Mouse (Mus musculus): ENCODE data around the gene Fam241a. TPM values are rescaled to one million over a fixed set of nuclear protein-coding genes. Genes with fewer than 3 reads are reported as not detected.

Fam241a gene
- polyA plus RNA-seq, 1 experiment from 2014 or later = 9.6 TPM

DNA sequence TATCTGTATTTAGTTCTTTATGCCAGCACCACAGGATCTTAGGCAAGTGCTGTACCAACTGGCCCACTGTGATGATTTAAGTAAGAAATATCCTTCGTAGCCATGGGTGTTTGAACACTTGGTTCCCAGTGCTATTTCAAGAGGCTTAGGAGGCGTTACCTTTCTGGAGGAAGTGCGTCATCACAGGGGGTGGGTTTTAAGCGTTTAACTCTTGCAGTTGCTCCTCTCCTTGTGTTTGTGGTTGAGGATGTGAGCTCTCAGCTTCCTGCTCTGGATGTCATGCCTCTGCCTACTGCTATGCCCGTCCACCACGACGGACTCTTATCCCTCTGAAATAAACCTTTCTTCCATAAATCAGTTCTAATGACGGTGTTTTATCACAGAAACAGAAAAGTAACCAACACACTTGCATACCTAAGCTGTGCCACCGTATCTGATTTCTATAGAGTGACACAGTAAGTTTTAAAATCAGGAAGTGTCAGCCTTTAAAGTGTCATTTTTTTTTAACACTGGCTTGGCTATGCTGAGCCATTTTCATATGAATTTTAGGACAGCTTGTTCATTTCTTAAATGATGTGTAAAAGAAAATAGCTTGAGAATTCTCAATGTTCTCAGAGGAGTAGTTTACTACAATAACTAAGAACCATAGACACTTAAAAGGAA is 22.0 kb upstream of the Fam241a start:
- Histone ChIP-seq H3K36me3 (ENCODE audit: control insufficient read depth, insufficient read depth, low read length) (no peaks in the 10 kb centered on the region), H3K9ac (ENCODE audit: low read length) (no peak overlapping the region), H3K4me1 (ENCODE audit: control insufficient read depth, insufficient read depth, low read length) (no peaks in the 10 kb centered on the region), H3K27ac (ENCODE audit: low read depth, low read length) (no peak overlapping the region), H3K4me2 (ENCODE audit: low read length) (no peak overlapping the region), H3K4me3 (ENCODE audit: low read depth, low read length) (no peak overlapping the region), H3K27me3 (replicated peaks; ENCODE audit: control insufficient read depth, insufficient read depth, low read length) (no peaks in the 10 kb centered on the region), H3K9me3 (replicated peaks; ENCODE audit: control insufficient read depth, low read length) (no peaks in the 10 kb centered on the region)
- no peak for ATAC-seq
- WGBS = 85% methylated on average over 9 of the region's 9 CpGs
- DNase-seq (ENCODE audit: low spot score) = no peak

DNA sequence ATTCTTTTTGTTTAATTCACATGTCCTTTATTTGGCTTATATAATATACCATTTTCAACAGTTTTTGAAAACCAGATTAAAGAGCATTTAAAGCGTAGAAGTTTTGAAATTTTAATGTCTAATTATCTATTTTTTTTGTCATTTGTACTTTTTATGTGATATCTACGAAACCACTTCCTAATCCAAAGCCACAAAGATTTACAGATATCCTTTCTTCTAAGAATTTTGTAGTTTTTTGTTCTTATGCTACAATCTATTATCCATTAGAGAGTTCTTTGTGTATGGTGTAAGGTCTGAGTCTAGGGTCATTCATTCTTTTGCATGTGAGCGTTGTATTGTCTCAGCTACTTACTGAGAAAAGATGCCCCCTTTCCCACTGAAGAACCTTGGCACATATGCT is 21.4 kb upstream of the Fam241a start:
- Histone ChIP-seq H3K27ac (ENCODE audit: low read depth, low read length) (no peak overlapping the region), H3K4me3 (ENCODE audit: low read depth, low read length) (no peak overlapping the region), H3K4me2 (ENCODE audit: low read length) (no peak overlapping the region), H3K4me1 (ENCODE audit: control insufficient read depth, insufficient read depth, low read length) (no peaks in the 10 kb centered on the region), H3K36me3 (ENCODE audit: control insufficient read depth, insufficient read depth, low read length) (no peaks in the 10 kb centered on the region), H3K9ac (ENCODE audit: low read length) (no peak overlapping the region), H3K27me3 (replicated peaks; ENCODE audit: control insufficient read depth, insufficient read depth, low read length) (no peaks in the 10 kb centered on the region), H3K9me3 (replicated peaks; ENCODE audit: control insufficient read depth, low read length) (no peaks in the 10 kb centered on the region)
- WGBS = 90% methylated on average over 3 of the region's 3 CpGs
- ATAC-seq (no peak), DNase-seq (ENCODE audit: low spot score) (no peak)

DNA sequence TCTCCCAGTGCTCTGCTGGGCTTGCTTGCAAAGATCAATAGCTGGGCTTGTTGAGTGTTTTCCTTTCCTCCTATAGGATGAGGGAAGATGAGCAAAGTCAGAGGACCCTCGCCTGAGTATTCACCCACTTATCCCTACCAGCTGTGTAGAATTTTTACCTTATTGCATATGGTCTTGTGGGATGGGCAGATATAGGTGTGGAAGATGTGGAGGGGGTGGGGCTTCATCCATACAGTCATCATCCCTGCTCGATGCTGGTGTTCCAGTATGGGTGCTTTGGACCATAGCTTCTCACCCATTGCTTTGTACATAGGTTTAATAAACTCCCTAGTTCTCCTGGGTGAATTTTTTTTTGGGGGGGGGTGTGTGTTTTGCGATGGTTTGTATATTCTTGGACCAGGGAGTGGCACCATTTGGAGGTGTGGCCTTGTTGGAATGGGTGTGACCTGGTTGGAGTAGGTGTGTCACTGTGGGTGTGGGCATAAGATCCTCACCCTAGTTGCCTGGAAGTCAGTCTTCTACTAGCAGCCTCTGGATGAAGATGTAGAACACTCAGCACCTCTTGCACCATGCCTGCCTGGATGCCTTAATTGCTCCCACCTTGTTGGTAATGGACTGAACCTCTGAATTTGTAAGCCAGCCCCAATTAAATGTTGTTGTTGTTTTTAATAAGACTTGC is 19.7 kb upstream of the Fam241a start:
- no peak overlapping the region for H3K4me3 ChIP-seq (ENCODE audit: low read depth, low read length)
- DNase-seq (ENCODE audit: low spot score) (no peak), ATAC-seq (no peak)
- H3K4me2 ChIP-seq (ENCODE audit: low read length) = no peak overlapping the region
- H3K27me3 ChIP-seq (replicated peaks; ENCODE audit: control insufficient read depth, insufficient read depth, low read length) = no peaks in the 10 kb centered on the region
- no peaks in the 10 kb centered on the region for H3K36me3 ChIP-seq (ENCODE audit: control insufficient read depth, insufficient read depth, low read length)
- H3K4me1 ChIP-seq (ENCODE audit: control insufficient read depth, insufficient read depth, low read length) = no peaks in the 10 kb centered on the region
- H3K9me3 ChIP-seq (replicated peaks; ENCODE audit: control insufficient read depth, low read length) = no peaks in the 10 kb centered on the region
- 88% methylated on average over 3 of the region's 3 CpGs for WGBS
- no peak overlapping the region for H3K27ac ChIP-seq (ENCODE audit: low read depth, low read length)
- H3K9ac ChIP-seq (ENCODE audit: low read length) = no peak overlapping the region

DNA sequence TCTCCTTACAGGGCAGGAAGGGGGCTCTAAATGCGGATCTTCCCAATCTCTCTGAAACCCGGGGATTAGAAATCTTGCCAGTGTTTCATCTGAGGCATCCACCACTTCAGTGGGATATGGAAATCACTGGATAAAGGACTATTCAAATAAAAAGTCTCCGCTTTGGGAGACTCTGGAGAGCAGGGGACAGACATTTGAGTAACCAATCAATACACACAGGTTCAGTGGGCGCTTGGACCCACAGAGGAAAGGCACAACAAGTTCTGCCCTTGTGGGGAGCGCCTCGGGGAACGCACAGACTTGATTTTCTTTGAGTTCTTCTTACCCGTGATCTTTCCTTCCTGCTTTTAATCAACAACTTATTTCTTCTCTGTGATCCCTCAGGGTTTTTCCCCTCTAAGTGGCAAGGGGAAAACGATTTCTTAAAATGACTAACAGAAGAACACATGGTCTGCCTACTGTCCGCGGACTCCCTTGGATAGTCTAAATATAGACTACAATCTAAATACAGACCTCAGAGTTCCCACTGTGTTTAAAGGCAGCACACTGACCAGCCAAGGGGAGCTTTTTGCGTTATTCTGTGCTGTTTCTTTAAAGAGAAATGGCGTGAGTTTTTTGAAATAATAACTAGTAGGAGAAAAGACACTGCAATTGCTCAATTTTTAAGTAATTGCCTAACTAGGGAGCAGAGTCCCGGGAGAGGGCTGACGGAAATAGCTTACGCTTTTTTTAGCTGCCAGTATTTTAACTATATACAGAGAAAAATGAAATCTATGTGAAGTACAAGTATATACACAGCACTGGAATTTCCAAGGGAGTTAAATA is 18.0 kb upstream of the Fam241a start:
- peak; percentile 8 for DNase-seq (ENCODE audit: low spot score)
- H3K9ac ChIP-seq (ENCODE audit: low read length) = no peak overlapping the region
- no peak overlapping the region for H3K4me3 ChIP-seq (ENCODE audit: low read depth, low read length)
- H3K27me3 ChIP-seq (replicated peaks; ENCODE audit: control insufficient read depth, insufficient read depth, low read length) = no peaks in the 10 kb centered on the region
- H3K27ac ChIP-seq (ENCODE audit: low read depth, low read length) = no peak overlapping the region
- 61% methylated on average over 16 of the region's 16 CpGs for WGBS
- no peak overlapping the region for H3K4me2 ChIP-seq (ENCODE audit: low read length)
- ATAC-seq = no peak
- no peaks in the 10 kb centered on the region for H3K9me3 ChIP-seq (replicated peaks; ENCODE audit: control insufficient read depth, low read length)
- no peaks in the 10 kb centered on the region for H3K36me3 ChIP-seq (ENCODE audit: control insufficient read depth, insufficient read depth, low read length)
- H3K4me1 ChIP-seq (ENCODE audit: control insufficient read depth, insufficient read depth, low read length) = no peaks in the 10 kb centered on the region

DNA sequence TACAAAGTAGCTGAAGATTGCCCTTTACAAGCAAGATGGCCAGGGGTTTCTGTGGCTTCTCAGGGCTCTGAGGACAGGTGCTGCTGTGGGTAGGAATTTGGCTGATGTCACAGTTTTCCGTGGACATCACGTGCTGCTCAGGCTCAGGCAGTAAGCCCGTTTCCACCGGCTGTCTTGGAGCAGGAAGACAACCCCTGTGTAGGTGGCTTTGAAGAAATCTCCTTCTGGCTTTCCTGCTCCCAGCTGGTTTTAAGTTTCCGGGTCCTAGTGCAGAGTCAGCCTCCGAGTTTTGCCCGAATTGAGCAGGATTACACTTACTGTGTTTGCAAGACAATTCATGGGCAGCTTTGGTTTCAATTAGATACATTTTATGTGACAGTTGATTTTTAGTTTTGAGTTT is 13.8 kb upstream of the Fam241a start:
- no peak for DNase-seq (ENCODE audit: low spot score)
- H3K4me2 ChIP-seq (ENCODE audit: low read length) = no peak overlapping the region
- no peak overlapping the region for H3K4me3 ChIP-seq (ENCODE audit: low read depth, low read length)
- ATAC-seq = no peak
- no peak overlapping the region for H3K27ac ChIP-seq (ENCODE audit: low read depth, low read length)
- no peaks in the 10 kb centered on the region for H3K9me3 ChIP-seq (replicated peaks; ENCODE audit: control insufficient read depth, low read length)
- no peaks in the 10 kb centered on the region for H3K36me3 ChIP-seq (ENCODE audit: control insufficient read depth, insufficient read depth, low read length)
- H3K9ac ChIP-seq (ENCODE audit: low read length) = no peak overlapping the region
- WGBS = 81% methylated on average over 7 of the region's 7 CpGs
- no peaks in the 10 kb centered on the region for H3K27me3 ChIP-seq (replicated peaks; ENCODE audit: control insufficient read depth, insufficient read depth, low read length)
- no peaks in the 10 kb centered on the region for H3K4me1 ChIP-seq (ENCODE audit: control insufficient read depth, insufficient read depth, low read length)

DNA sequence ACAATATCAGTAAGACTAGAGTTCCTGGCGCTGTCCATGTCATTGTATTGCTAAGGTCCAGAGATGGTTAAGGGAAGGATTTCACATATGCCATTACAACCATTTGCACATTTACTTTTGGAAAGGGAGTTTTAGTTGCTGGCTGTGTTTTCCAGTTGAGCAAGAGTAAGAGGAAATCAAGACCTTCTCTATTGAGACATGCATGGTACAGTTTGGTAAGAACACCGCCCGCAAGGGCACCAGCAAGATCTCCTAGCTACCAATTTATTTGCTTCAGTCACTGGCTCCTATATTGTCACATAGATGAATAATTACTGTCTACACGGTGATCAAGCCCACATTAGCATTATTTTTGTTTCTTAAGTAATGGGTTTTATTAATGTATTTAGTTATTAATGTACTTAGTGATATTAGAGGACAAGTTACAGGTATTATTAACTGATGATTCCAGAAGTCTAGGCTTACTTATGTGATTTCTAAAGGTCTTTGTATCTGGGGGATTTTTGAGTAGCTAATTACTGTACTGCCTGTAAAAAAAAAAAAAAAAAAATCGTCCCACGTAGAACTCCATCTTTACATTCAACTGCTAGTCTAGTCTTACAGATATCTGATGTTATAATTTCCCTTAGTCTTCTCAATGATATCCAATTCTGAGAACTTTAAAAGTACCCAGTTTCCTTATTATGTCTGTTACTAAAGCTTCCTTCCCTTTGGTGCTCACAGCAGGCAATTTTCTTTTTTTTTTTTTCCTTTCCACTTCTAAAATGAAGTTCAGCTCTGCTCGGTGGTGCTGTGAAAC is 944 bp downstream of the Fam241a start:
- Histone ChIP-seq H3K9ac (ENCODE audit: low read length) (peak overlapping the region; percentile 69), H3K4me1 (ENCODE audit: control insufficient read depth, insufficient read depth, low read length) (peaks cover 5% of the 10 kb centered on the region; the same call in 1 of the 2 replicates), H3K4me3 (ENCODE audit: low read depth, low read length) (peak overlapping the region; percentile 77), H3K9me3 (replicated peaks; ENCODE audit: control insufficient read depth, low read length) (no peaks in the 10 kb centered on the region), H3K4me2 (ENCODE audit: low read length) (peak overlapping the region; percentile 77), H3K27ac (ENCODE audit: low read depth, low read length) (no peak overlapping the region), H3K36me3 (ENCODE audit: control insufficient read depth, insufficient read depth, low read length) (no peaks in the 10 kb centered on the region), H3K27me3 (replicated peaks; ENCODE audit: control insufficient read depth, insufficient read depth, low read length) (no peaks in the 10 kb centered on the region; the same call in 1 of the 2 replicates)
- DNase-seq (ENCODE audit: low spot score) = no peak
- ATAC-seq = no peak
- 32% methylated on average over 7 of the region's 7 CpGs for WGBS

DNA sequence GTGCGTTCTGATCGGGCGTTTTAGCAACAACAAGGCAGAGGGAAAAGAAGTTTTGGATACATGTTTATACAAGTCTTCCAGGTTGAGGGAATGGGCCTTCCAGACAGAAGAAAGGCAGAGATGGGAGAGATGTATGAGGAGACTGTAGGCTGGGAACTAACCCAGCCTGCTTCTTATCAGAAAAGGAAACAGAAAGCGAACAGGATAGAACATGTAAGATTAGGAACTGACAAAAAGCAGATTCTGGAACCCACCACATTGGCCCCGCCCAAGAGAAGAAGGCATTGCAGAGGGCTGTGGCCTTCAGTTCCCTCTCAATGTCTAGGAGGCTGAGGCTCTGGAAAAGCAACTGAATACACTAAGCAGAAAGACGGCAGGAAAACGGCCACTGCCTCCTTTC is 2.2 kb downstream of the Fam241a start:
- H3K9ac ChIP-seq (ENCODE audit: low read length) = no peak overlapping the region
- H3K4me3 ChIP-seq (ENCODE audit: low read depth, low read length) = no peak overlapping the region
- no peaks in the 10 kb centered on the region for H3K36me3 ChIP-seq (ENCODE audit: control insufficient read depth, insufficient read depth, low read length)
- peaks cover 5% of the 10 kb centered on the region; the same call in 1 of the 2 replicates for H3K4me1 ChIP-seq (ENCODE audit: control insufficient read depth, insufficient read depth, low read length)
- H3K27me3 ChIP-seq (replicated peaks; ENCODE audit: control insufficient read depth, insufficient read depth, low read length) = no peaks in the 10 kb centered on the region; the same call in 1 of the 2 replicates
- WGBS = 86% methylated on average over 7 of the region's 7 CpGs
- DNase-seq (ENCODE audit: low spot score) (no peak), ATAC-seq (no peak)
- H3K9me3 ChIP-seq (replicated peaks; ENCODE audit: control insufficient read depth, low read length) = no peaks in the 10 kb centered on the region
- no peak overlapping the region for H3K4me2 ChIP-seq (ENCODE audit: low read length)
- H3K27ac ChIP-seq (ENCODE audit: low read depth, low read length) = no peak overlapping the region

DNA sequence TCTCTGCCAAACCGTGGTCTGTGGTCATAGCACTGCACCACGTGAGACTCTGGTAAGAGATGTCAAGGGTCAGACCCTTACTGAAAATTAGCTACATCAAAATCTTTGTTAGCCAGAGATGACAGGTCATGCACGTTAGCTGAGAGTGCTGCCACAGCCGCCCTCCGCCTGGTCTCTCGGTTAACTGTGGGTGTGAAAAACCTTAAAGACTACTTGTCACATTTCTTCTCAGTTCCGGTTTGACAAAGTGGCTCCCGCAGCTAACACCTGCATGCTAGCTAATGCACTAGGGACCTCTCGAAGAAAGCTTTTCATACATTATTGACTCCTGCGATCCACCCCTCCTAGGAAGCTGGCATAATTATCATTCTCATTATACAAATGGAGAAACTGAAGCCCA is 4.2 kb downstream of the Fam241a start:
- no peak for ATAC-seq
- Histone ChIP-seq H3K4me2 (ENCODE audit: low read length) (no peak overlapping the region), H3K9me3 (replicated peaks; ENCODE audit: control insufficient read depth, low read length) (no peaks in the 10 kb centered on the region), H3K4me1 (ENCODE audit: control insufficient read depth, insufficient read depth, low read length) (peaks cover 5% of the 10 kb centered on the region; the same call in 1 of the 2 replicates), H3K4me3 (ENCODE audit: low read depth, low read length) (no peak overlapping the region), H3K27ac (ENCODE audit: low read depth, low read length) (no peak overlapping the region), H3K27me3 (replicated peaks; ENCODE audit: control insufficient read depth, insufficient read depth, low read length) (no peaks in the 10 kb centered on the region), H3K36me3 (ENCODE audit: control insufficient read depth, insufficient read depth, low read length) (no peaks in the 10 kb centered on the region), H3K9ac (ENCODE audit: low read length) (no peak overlapping the region)
- WGBS = 37% methylated on average over 10 of the region's 10 CpGs
- no peak for DNase-seq (ENCODE audit: low spot score)

All from forebrain, embryonic 14.5 days (tissue).